Mouse (Mus musculus) olfactory bulb, adult 2 months (tissue): ENCODE results near the gene Sema4b.

Experiments used
- CTCF ChIP-seq: fragments of 200-500 bp; IDR thresholded peaks from 2 replicates; pipeline ENCODE4 v1.5.1; 2012; ENCODE audit warnings: low read depth, mild to moderate bottlenecking, low read length, moderate library complexity; ENCODE audit not compliant: insufficient read depth
- POLR2A ChIP-seq: fragments of 200-500 bp; IDR thresholded peaks from 2 replicates; pipeline ENCODE4 v1.6.1; 2012; ENCODE audit warnings: mild to moderate bottlenecking, low read depth, low read length, moderate library complexity; ENCODE audit not compliant: insufficient read depth

DNA sequence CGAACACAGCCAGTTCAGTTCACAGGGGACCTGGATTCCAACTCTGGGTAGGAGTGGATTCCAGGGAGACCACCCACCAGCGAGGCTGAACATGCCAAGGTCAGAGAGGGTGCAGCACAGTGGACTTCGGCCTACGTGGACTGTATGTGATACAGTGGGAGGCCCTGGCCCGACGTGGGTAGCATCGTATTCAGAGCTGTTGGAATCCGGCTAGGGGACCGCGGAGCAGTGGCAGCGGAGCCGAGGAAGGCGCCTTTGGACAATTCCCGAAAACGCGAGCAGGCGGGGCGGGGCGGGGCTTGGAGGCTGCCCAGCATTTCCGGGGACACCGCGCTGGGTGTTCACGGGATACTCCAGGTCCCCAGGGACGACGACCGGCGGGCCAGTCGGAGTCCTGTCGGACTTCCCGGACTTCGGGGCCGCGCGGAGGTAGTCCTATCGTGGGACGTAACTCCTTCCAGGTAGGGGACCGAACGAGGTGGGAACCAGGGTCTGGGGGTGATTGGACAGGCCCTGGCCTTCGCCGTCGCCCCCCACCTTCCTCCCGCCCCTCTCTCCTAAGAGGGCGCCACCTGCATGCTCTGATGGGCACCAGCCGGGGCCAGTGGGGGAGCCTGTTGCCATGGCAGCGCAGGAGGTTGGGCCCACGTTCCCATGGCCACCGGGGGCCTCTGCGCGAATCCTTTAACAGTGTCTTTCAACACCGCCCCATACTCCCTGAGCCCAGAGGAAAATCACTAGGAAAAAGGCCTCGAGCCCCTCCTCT lies at the start of gene Sema4b:
- TF ChIP-seq CTCF (no peak), POLR2A (peak; percentile 55; the same call in 1 of the 2 replicates)
